Mouse (Mus musculus) midbrain, embryonic 10.5 days (tissue): Measurements from ENCODE around the gene Snx15. TPM values are rescaled to one million over a fixed set of nuclear protein-coding genes. Genes with fewer than 3 reads are reported as not detected.
A peak's percentile ranks its signal among the peaks of the same experiment; 100 is the strongest.

Experiments used
- DNase-seq: peaks from one replicate; pipeline ENCODE4 v3.0.0-alpha.2; 2017; ENCODE audit warnings: low spot score
- H3K27ac ChIP-seq: fragments of 300-500 bp; sonication (generic); replicated peaks from 2 replicates; pipeline ENCODE4 v1.5.1; 2016; ENCODE audit warnings: mild to moderate bottlenecking
- H3K27me3 ChIP-seq: fragments of 300-500 bp; sonication (generic); 2 replicates; pipeline ENCODE4 v1.6.1; 2016; ENCODE audit warnings: low read depth, mild to moderate bottlenecking; ENCODE audit not compliant: poor library complexity, severe bottlenecking
- H3K36me3 ChIP-seq: fragments of 300-500 bp; sonication (generic); 2 replicates; pipeline ENCODE4 v1.6.1; 2016; ENCODE audit warnings: mild to moderate bottlenecking, moderate library complexity
- H3K4me1 ChIP-seq: fragments of 300-500 bp; sonication (generic); 2 replicates; pipeline ENCODE4 v1.6.1; 2016
- H3K4me3 ChIP-seq: fragments of 300-500 bp; sonication (generic); 2 replicates; pipeline ENCODE4 v1.5.1; 2016; ENCODE audit warnings: mild to moderate bottlenecking, moderate library complexity
- H3K9me3 ChIP-seq: fragments of 300-500 bp; sonication (generic); replicated peaks from 2 replicates; pipeline ENCODE4 v1.6.1; 2016; ENCODE audit warnings: mild to moderate bottlenecking
- WGBS: fragments of 180-500 bp; shearing (Covaris S2); methylation state at CpG from one replicate; pipeline ENCODE4 v1.1.7; 2016; 5-methylcytosine and 5-hydroxymethylcytosine counted together
- polyA plus RNA-seq: library from polyadenylated mRNA; unstranded; fragments of >200 nt; fragmentation: Nextera tagmentation; extraction: Ambion mirVana; gene quantifications from 2 replicates; pipeline ENCODE4 v1.2.1, GENCODE M21; 2016

The Snx15 gene
- polyA plus RNA-seq, 1 experiment from 2014 or later = 24.0 TPM

DNA sequence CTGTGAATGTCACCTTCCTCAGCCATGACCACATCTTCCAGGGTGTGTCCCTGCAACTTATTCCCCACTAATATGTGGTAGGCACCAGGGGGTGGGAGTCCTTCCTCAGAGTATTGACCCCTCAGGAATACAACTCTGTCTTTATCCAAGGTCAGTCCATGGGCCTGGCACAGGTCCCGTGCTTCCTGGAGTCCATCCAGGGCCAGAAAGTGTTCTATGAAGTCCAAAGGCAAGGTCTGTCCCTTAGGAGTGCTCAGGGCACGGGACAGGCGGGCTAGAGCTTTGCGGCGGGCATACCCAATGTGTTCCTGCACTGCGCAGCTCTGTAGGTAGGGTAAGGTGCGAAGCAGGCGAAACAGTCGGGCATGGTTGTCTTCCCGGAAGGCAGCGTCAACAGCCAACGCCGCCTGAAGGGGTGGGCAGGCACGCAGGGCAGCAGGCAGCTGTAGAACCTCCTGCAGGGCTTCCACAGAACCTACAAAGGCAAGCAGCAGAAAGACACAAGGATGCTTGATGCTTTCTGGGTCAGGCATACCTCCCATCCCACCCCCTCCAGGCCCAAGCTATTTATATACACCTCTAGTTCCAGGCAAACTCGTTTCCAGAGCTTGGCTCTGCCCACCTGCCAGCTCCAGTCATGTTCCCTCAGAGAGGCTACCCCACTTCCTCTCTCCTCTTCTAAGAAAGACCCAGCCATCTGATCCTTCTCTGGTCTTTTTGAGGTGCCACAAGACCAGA is 11.8 kb downstream of the Snx15 start:
- no peaks in the 10 kb centered on the region for H3K27me3 ChIP-seq
- peaks cover 53% of the 10 kb centered on the region for H3K36me3 ChIP-seq
- peaks cover 29% of the 10 kb centered on the region for H3K4me1 ChIP-seq
- WGBS = 94% methylated on average over 15 of the region's 15 CpGs
- H3K4me3 ChIP-seq = peak overlapping the region; percentile 72
- H3K27ac ChIP-seq = no peak overlapping the region
- no peak for DNase-seq
- no peaks in the 10 kb centered on the region for H3K9me3 ChIP-seq

DNA sequence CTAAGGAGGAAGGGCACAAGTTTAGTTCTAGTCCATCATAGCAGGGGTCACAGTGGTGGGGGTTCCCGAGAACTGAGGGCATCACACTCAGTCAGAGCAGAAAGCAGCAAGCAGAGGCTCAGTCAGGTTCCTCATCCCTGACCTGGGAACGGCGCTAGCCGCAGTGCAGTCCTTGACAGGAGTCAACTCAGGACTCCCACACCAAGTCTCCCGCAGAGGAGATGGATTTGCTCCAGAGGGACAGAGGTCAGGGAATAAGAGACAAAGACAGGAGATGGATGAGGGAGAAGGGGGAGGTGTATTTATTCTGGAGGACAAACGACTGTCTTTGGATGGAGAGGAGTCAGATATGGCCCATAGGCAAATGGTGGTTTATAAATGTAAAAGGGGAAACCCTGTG is 15.0 kb downstream of the Snx15 start:
- H3K27ac ChIP-seq = no peak overlapping the region
- no peaks in the 10 kb centered on the region for H3K9me3 ChIP-seq
- peaks cover 57% of the 10 kb centered on the region for H3K36me3 ChIP-seq
- no peak for DNase-seq
- no peaks in the 10 kb centered on the region for H3K27me3 ChIP-seq
- H3K4me3 ChIP-seq = no peak overlapping the region
- WGBS = 77% methylated on average over 6 of the region's 6 CpGs
- H3K4me1 ChIP-seq = peaks cover 17% of the 10 kb centered on the region

DNA sequence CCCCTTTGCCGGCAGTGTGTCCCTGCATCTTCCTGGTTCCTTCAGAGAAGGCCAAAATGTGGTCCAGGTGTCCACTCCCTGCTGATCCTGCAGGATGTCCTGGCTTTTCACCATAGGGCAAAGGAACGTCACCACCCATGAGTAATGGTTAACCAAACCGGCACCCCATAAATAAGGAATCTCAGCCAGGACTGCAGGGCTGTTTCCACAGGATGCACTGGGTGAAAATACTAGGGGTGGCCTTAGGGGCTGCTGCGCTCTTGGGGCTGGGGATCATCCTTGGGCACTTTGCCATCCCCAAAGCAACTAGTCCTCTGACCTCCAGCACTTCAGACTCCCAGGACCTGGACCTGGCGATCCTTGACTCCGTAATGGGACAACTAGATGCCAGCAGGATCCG is 22.5 kb downstream of the Snx15 start, which contains the start of gene Naaladl1:
TSS of gene Naaladl1 (plus strand) at position 197 of the 400 bp plus-strand sequence.
- DNase-seq = no peak
- Histone ChIP-seq H3K9me3 (no peaks in the 10 kb centered on the region), H3K27me3 (no peaks in the 10 kb centered on the region), H3K4me1 (no peaks in the 10 kb centered on the region), H3K4me3 (no peak within 1 kb of the TSS), H3K27ac (no peak within 1 kb of the TSS), H3K36me3 (0 out of 2 replicates have a peak, but pooled peaks cover 8% of the 10 kb centered on the region)
- 86% methylated on average over 7 of the region's 7 CpGs for WGBS

DNA sequence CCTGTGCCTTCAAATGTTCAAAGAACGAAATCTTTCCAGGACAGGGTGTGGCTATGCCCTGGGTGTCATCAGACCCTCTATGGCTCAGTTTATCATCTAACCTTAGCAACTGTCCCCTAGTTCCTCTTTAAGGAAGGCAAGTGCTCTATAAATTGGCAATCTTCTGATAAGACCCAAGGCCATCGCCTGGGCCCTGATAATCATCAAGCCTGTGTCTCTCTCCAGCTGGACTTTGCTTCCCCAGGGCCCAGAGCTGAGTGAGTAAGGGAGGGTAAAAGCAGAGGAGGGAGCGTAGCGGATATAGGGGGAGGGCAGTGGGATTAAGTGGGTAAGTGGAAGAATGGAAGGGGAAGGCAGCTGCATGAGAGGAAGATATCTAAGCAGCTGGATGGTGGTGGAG is 23.6 kb downstream of the Snx15 start:
- no peak for DNase-seq
- 82% methylated on average over 4 of the region's 4 CpGs for WGBS
- Histone ChIP-seq H3K27ac (no peak overlapping the region), H3K36me3 (peaks cover 18% of the 10 kb centered on the region), H3K9me3 (no peaks in the 10 kb centered on the region), H3K27me3 (no peaks in the 10 kb centered on the region), H3K4me1 (no peaks in the 10 kb centered on the region), H3K4me3 (no peak overlapping the region)

DNA sequence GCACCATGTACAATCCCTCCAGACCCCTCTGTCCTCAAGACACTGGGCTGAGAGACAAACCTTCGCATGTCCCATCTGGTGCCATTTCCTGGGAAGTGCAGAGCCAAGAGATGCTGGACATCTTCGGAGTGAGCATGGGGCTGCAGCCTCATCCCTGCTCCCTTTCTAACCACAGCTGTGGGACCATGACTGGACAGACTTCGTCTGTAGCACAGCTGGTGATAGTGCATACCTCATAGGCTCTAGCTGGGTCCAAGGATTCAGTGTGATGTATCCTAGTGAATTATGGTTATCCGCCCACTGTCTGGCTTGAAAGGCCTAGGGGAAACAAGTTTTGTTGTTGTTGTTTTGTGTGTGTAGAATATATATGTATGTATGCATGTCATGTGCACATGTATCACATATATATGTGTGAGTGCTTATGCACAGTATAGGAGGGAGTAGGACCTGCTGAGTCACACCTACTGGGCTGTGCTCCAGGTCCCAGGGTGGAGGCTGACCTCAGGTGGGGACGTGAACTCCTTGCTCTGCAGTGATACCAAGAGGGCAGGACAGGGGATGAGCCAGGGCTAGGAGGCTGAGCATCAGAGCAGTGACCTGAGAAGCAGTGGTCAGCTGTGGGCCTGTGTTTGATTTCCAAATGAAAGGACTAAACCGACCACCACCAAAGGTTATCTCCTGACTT is 25.8 kb downstream of the Snx15 start:
- H3K27ac ChIP-seq = no peak overlapping the region
- no peak overlapping the region for H3K4me3 ChIP-seq
- DNase-seq = no peak
- H3K9me3 ChIP-seq = no peaks in the 10 kb centered on the region
- no peaks in the 10 kb centered on the region for H3K4me1 ChIP-seq
- WGBS = 83% methylated on average over 6 of the region's 6 CpGs
- H3K27me3 ChIP-seq = no peaks in the 10 kb centered on the region
- peaks cover 28% of the 10 kb centered on the region for H3K36me3 ChIP-seq

DNA sequence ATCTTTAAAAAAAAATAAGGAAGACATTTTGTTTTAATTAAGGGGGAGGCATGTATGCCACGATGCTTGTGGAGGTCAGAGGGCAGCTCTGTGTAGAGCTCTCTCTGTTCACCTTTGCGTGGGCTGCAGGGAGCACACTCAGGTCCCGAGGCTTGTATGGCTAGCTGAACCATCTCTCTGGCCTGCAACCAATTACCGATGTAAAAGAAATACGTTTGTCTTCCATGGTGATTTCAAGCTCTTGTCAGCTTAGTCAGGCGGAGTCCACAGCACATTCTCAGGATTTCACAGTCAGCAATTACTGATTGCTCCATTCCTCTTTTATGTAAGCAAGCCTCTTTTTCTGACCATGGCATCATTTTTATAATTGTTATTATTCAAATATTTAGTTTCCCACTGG is 26.9 kb downstream of the Snx15 start:
- Histone ChIP-seq H3K27me3 (no peaks in the 10 kb centered on the region), H3K4me3 (no peak overlapping the region), H3K27ac (no peak overlapping the region), H3K4me1 (no peaks in the 10 kb centered on the region), H3K36me3 (peaks cover 34% of the 10 kb centered on the region), H3K9me3 (no peaks in the 10 kb centered on the region)
- DNase-seq = no peak
- WGBS = 76% methylated on average over 6 of the region's 6 CpGs

DNA sequence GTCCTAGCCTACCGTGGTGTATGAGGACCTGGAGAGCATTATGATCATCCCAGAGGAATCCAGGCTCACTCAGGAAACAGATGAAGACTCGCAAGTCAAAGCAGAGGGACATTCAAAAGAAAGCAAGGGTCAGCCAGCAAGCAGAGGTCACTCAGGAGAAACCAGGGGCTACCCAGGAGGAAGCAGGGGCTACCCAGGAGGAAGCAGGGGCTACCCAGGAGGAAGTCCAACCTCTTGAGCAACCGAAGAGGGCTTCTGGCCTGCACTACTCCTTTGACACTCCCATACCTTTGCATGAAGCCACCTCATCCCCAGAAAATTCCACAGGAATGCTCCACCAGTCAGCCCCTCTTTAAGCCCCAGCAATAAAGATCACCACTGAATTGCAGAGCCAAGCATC is 30.3 kb downstream of the Snx15 start:
- H3K36me3 ChIP-seq = peaks cover 68% of the 10 kb centered on the region
- H3K4me3 ChIP-seq = no peak overlapping the region
- H3K27ac ChIP-seq = no peak overlapping the region
- WGBS = 91% methylated on average over 3 of the region's 3 CpGs
- H3K4me1 ChIP-seq = no peaks in the 10 kb centered on the region
- H3K9me3 ChIP-seq = no peaks in the 10 kb centered on the region
- no peak for DNase-seq
- H3K27me3 ChIP-seq = no peaks in the 10 kb centered on the region

DNA sequence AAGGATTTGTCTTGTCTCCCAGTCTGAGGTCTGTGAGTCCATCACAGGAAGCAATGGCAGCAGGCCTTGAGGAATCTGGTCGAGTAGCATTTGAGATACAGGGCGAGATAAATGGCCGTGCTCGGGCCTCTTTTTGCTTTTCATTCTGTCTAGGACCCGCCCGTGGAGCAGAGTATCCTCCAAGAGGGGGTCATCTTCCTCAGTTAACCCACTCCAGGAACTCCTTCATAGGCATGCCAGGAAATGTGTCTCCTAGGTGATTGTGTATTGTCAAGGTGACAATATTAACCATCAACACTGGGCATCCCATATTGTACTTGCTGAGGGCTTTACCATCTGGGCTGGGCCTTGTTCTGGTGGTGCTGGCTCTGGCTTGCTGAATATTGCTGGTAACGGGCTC is 34.0 kb downstream of the Snx15 start, which contains the start of gene AC131692.1:
TSS of gene AC131692.1 (plus strand) at position 301 of the 400 bp plus-strand sequence.
- 94% methylated on average over 7 of the region's 7 CpGs for WGBS
- Histone ChIP-seq H3K36me3 (peaks cover 92% of the 10 kb centered on the region), H3K4me1 (no peaks in the 10 kb centered on the region)

DNA sequence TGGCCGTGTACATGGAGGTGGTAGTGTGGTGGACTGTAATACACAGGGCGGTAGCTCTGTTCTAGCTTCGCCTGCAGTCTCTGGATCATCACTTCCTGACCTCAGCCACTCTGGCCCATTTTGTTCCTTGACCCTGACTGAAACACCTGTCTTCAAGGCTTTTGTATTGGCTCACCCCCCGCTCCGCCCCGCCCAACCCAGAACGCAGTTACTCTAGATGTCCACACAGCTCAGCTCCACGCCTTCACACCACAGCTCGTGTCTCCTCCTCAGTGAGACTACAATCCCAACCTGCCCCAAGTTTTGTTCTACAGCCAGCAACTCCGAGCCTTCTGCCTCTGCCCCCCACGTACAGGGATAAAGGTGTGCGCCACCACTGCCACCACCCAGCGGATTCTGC is 39.3 kb downstream of the Snx15 start:
- WGBS = 95% methylated on average over 13 of the region's 13 CpGs
- Histone ChIP-seq H3K36me3 (peaks cover 78% of the 10 kb centered on the region), H3K9me3 (no peaks in the 10 kb centered on the region), H3K4me1 (peaks cover 16% of the 10 kb centered on the region), H3K4me3 (no peak overlapping the region), H3K27ac (no peak overlapping the region), H3K27me3 (no peaks in the 10 kb centered on the region)
- DNase-seq = no peak

More for the DNA sequence above, 34.0 kb downstream of the Snx15 start, which contains the start of gene AC131692.1:
- H3K27ac ChIP-seq = no peak within 1 kb of the TSS
- no peak for DNase-seq
- no peaks in the 10 kb centered on the region for H3K27me3 ChIP-seq
- no peaks in the 10 kb centered on the region for H3K9me3 ChIP-seq
- H3K4me3 ChIP-seq = no peak within 1 kb of the TSS

DNA sequence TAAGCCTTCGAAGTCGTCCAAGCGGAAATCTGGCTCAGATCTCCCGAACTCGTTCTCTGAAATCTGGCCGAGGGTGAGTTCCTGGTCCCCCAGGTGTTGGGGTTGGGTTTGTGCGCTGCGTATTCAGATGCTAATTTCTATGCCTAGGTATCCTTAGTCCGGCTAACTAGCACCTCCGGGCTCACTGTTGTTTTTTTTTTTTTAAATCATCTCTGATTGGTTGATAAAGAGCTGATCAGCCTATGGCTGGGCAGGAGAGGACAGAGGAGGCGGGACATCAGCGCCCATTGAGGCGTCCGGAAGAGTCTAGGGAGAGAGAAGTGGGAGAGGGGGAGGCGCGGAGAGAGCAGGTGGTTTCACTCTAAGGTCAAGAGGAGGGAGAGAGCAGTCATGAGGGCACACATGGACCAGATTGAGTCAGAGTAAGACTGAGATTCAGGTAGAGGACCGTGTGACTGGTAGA is 42.7 kb downstream of the Snx15 start:
- Histone ChIP-seq H3K27ac (peak overlapping the region; percentile 89), H3K4me1 (peaks cover 22% of the 10 kb centered on the region), H3K27me3 (no peaks in the 10 kb centered on the region), H3K36me3 (peaks cover 68% of the 10 kb centered on the region), H3K4me3 (peak overlapping the region; percentile 87), H3K9me3 (no peaks in the 10 kb centered on the region)
- DNase-seq = peak; percentile 71
- WGBS = under 1% methylated on average over 17 of the region's 17 CpGs

DNA sequence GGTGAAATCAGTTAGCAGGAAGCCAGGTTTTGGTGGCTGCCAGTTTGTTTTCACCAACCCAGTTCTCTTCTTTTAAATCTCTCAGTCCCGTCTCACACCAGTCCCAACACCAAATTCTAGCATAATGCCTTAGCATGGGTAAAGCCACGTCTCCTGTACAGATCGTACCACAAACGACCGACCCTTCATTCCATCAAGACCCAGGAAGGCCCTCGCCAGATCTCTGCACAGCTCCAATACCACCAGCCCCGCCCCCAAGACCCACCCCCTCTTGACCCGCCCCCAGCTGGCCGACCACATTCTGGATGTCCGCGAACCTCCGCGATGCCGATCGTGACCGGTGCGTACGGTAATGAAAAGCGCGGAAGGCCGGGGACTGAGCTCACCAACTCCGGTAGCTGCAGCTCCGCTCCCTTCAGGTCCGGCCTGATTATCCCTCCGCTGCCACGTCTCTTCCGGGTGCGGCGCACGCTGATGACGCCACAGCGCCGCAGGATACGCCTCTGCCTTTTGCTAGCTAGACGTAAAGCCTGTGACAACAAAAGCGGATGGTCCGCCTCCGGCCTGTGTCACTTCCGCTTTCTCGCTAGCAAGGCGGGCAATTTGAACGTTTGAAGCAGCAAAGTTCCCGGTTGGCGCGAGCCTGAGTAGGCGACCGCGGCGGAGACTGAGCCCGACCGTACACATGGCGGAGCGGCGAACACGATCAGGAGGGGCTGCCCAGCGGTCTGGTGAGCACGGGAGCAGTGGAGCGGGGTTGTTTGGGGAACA is 43.4 kb downstream of the Snx15 start, which contains the start of the genes Zfpl1 and Cdca5:
TSS of gene Zfpl1 (minus strand) at position 479 of the 771 bp plus-strand sequence.
TSS of gene Cdca5 (plus strand) at position 506 of the 771 bp plus-strand sequence.
- WGBS = under 1% methylated on average over 58 of the region's 58 CpGs
- no peaks in the 10 kb centered on the region for H3K27me3 ChIP-seq
- peak within 1 kb of the TSS; percentile 87 for H3K4me3 ChIP-seq
- H3K36me3 ChIP-seq = peaks cover 68% of the 10 kb centered on the region
- peak within 1 kb of the TSS; percentile 89 for H3K27ac ChIP-seq
- peaks cover 22% of the 10 kb centered on the region for H3K4me1 ChIP-seq
- H3K9me3 ChIP-seq = no peaks in the 10 kb centered on the region
- DNase-seq = peak; percentile 97

DNA sequence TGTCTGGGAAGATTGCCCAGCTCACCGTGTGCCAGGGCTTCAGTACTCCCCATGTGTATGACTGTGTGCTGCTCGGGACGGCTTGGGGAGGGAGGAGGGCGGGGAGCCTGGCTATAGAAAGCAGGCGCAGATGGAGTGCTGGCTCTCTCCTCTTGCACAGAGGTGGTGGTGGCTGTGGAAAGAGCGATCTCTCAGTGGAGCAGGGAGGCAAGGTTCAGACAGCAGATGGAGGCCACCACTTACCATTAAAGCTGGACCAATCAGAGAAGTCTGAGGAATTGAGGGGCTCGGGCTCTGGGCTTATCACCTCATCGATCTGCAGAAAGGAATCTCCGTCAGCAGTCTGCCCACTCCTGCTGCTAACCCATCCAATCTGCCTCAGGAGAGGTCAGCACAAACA is 45.9 kb downstream of the Snx15 start, which contains the start of gene Gm28374:
TSS of gene Gm28374 (minus strand) at position 101 of the 400 bp plus-strand sequence.
- DNase-seq = no peak
- H3K4me1 ChIP-seq = peaks cover 33% of the 10 kb centered on the region
- H3K36me3 ChIP-seq = peaks cover 48% of the 10 kb centered on the region
- H3K27ac ChIP-seq = no peak within 1 kb of the TSS
- no peaks in the 10 kb centered on the region for H3K27me3 ChIP-seq
- H3K9me3 ChIP-seq = no peaks in the 10 kb centered on the region
- H3K4me3 ChIP-seq = peak within 1 kb of the TSS; percentile 24; the same call in 1 of the 2 replicates
- 91% methylated on average over 9 of the region's 9 CpGs for WGBS
